Mouse (Mus musculus) cerebellum, adult 2 months (tissue): ENCODE data around the gene Etv3.

Experiments used
- CTCF ChIP-seq: fragments of 200-500 bp; IDR thresholded peaks from 2 replicates; pipeline ENCODE4 v1.5.1; 2011; ENCODE audit warnings: low read depth, mild to moderate bottlenecking, control low read depth, low read length, moderate library complexity, borderline replicate concordance; ENCODE audit not compliant: insufficient read depth
- POLR2A ChIP-seq: fragments of 200-500 bp; IDR thresholded peaks from 2 replicates; pipeline ENCODE4 v1.6.1; 2011; ENCODE audit warnings: low read length, control low read depth, borderline replicate concordance; ENCODE audit not compliant: insufficient read depth

DNA sequence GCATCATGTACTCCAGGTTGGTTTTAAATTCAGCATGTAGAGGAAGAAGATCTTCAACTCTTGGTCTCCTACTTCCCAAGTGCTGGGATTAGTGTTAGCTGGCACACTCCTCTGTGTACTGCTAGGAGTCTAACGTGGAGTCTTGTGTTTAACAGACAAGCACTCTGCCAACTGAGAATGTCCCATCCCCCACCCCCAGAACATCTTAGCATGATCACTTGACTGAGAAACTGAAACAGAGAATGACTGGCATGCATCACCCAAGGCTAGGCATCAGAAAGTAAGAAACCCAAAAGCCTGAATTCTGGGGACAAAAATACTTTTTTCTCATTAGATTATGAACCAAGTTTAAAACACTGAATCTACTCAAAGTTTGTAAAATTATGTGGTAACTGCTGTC lies 3.4 kb upstream of the Etv3 start:
- no peak for TF ChIP-seq CTCF
- TF ChIP-seq POLR2A, result no peak
